Mouse (Mus musculus): Measurements from ENCODE around the gene Tnip1.
"Not testable (repeated sequence)": the region's sequence is repeated elsewhere in the genome, so short reads cannot be mapped to it uniquely, and the experiment has no call there.

Gene Tnip1

DNA sequence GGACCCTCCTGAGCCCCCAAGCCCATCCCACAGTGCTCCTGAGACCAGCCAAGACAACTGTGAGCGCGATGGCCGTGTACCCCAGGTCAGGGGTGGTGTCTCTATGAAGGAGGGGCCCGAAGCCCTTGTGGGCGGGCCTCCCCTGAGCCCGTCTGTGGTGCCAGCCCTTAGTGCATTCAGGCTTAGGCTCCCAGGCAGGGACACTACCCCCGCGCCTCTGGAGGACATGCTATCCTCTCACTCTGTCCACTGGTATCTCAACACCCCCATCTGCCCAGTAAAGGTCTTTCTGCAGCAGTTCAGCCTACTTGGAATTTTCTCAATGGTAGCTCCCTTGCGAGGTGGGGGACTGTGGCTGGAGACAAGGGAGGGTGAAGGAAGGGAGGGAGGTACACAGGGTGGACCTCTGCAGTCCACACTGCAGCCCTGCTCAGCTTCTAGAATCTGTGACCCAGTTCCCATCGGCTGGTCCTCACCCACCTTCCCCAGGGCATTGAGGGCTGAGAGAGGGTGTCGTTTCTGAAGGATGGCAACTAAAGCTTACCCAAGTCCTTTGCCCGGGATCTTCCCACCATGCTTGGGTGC, 52.5 kb downstream of the Tnip1 start:
- DNase-seq (ENCODE audit: low read depth, low spot score), result no peak

GRCm38 (mm10) chr11:54909273-54909672, 53.4 kb downstream of the Tnip1 start:
- DNase-seq (ENCODE audit: low read depth, low spot score), result no peak

DNA sequence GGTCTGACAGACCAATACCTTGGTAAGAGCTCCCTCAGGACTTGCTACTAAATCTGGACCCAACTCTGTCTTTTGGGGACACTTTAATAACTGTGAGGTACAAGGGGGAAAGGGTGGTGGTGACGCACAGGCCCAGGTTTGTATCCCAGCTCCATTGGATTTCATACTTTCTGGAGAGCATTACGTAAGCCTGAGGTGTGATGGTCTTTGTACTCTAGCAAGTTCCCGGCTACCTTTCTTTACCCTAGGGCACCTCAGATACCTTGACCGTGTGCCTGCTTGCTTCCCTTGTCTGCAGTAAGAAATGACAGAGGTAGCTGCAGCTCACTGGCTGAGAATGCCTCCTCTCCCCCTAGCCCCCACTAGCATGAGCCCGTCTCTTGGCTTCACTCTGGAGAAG, 55.5 kb downstream of the Tnip1 start:
- no peak for DNase-seq (ENCODE audit: low read depth, low spot score)

DNA sequence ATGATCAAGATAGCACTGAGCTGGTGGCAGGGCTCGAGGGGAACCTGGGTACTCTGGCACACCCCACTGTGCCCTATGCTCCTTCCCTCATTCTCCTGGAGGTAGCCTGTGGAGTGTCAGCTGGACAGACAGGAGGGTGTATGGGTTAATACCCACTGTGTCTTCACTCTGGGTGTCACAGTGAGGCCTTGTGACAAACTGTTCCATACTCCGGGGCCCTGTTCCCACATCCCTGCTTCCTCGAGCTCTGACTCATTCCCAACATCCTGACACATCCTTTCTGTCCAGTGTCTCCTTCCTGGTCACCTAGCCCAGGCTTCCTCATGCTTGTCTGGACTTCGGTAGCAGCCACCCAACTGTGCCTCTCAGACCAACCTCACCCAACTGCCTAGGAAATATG, 56.3 kb downstream of the Tnip1 start:
- DNase-seq (ENCODE audit: low read depth, low spot score), result no peak

DNA sequence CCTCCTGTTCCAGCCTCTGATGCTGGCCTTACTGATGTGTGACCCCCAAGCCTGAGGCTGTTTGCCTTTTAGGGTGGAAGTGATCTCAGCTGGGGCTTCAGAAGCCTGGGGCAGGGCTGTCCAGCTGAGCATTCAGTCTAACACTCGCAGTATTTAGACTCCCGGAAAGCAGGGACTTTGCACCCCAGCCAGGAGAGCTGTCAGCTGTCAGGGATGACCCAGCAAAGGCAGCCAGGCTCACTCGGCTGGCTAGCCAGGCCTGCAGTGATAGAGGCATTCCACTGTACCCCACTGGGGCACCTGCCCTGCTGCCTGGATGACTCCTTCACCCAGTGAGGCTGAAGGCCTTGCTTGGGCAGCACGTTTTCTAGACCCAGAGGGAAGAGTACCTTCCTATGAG, 56.8 kb downstream of the Tnip1 start:
- DNase-seq (ENCODE audit: low read depth, low spot score), result no peak

DNA sequence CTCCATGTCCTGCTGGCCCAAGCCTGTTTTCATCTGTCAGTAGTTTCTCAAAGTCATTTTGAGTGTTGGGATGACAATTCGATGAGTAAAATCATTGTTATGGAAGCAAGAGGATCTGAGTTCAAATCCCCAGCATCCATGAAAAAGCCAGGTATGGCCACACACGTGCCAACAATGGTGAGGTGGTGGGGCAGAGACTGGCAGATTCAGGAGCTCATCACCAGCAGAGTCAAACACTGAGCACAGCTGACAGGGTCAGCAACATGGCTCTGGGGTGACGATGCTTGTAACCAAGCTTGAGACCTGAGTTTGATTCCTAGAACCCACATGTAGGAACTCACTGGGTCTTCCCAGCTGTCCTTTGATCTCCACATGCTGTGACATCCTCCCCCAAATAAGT, 57.6 kb downstream of the Tnip1 start:
- DNase-seq (ENCODE audit: low read depth, low spot score), result no peak

- DNase-seq (ENCODE audit: low read depth, low spot score), result peak; percentile 10
These were observed 58.6 kb downstream of the Tnip1 start for GRCm38 (mm10) chr11:54903940-54904706.

- DNase-seq (ENCODE audit: low read depth, low spot score), result no peak
These were observed 59.4 kb downstream of the Tnip1 start for GRCm38 (mm10) chr11:54903339-54903738.

DNA sequence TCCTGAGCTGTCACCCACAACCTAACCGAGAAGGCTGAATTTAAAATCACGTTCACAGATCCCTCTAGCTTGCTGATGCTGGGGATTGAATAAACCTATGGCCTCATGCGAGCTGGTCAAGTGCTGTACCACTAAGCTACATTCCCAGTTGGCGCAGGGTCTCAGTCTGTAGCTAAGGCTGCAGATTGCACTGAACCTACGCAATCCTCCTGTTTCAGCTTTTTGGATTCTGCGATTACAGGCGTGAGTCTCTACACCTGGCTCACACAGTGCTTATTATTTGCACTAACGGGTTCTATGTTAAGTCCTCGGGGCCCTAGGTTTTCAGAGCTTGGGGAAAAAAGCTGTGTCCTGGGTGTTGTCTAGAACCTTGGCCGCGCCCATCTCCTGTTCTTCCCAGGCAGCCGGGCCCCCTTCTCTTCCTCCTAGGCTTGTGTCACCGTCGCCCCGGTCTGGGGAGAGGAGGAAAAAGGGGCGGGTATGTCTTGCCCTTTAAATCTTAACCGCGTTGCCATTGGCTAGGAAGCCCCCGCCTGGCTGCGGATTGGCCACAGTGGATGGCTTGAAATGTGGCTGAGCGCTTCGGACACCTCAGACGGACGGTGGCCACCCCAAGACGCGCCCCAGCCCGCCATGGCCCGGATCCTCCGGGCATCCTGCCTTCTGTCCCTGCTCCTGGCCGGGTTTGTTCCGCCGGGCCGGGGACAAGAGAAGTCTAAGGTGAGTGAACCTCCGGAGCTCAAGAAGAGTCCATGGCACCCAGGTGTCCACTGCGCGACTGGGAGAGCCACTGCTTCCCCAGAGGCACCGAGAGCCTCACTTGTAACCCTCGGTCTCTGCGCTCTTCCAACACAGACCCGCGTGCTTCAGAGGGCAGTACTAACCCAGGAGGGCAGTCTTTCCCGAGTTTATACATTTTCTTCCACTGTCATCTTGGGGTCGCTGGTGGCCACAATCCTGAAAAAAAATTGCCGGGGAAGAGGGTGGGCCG, 60.1 kb downstream of the Tnip1 start, which contains the start of gene Gpx3:
TSS of gene Gpx3 (plus strand) at position 121 of the 991 bp plus-strand sequence.
- DNase-seq (ENCODE audit: low read depth, low spot score), result peak; percentile 10

DNA sequence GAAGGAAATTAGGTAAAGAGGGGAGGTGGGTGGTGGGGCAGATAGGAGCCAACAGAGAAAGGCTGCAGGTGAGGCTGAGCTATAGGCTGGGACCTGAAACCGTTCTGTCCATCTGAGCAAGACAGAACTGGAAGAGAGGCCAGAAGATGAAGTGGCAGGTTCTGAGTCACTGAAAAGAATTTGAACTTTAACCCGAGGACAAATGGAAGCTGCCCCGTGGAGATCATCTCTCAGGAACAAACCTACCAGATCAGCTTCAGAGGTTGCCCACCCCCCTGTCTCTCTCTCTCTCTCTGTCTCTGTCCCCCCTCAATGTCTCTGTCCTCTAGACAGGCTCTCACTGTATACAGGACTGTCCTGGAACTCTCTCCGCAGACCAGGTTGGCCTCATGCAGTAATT, 63.1 kb downstream of the Tnip1 start:
- no peak for DNase-seq (ENCODE audit: low read depth, low spot score)

DNA sequence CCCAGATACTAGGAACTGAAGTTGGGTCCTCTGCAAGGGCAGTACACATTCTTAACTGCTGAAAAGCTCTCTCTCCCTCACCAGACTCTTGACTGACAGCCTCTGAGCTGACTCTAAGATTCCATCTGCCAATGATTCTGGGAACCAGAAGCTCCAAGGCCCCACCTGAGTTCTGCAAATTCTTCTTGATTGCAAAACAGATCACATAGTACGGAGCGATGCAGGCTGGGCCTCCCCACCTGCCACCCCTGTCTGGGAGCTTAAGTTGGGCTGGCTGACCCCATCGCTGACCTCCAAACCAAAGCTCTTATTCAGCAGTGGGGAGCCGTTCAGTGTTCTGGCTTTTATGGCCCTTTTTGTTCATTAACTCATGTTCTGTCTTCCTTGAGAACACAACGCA, 65.2 kb downstream of the Tnip1 start:
- DNase-seq (ENCODE audit: low read depth, low spot score), result no peak

- not testable (repeated sequence) for DNase-seq (ENCODE audit: low read depth, low spot score)
These were observed 66.1 kb downstream of the Tnip1 start for GRCm38 (mm10) chr11:54896646-54897045.

DNA sequence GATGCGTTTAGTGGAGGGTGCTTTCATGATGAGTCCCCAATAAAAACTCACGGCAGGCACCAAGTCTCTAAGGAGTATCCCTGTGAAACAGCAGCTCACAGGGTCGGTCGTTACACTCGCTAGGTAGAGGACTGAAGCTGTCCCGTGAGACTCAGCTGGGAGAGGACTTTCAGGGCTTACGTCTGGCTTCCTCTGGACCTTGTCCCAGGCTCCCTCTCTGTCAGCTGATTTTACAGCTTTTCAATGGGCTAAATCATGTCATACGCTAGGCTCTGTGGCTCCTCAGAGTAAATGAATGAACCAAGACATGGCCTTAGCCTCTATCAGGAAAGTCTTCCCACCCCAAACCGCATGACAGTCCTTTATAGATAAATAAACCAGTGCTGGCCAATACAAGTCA, 68.1 kb downstream of the Tnip1 start:
- DNase-seq (ENCODE audit: low read depth, low spot score), result no peak

- DNase-seq (ENCODE audit: low read depth, low spot score), result no peak
These were observed 70.6 kb downstream of the Tnip1 start for GRCm38 (mm10) chr11:54892091-54892490.

DNA sequence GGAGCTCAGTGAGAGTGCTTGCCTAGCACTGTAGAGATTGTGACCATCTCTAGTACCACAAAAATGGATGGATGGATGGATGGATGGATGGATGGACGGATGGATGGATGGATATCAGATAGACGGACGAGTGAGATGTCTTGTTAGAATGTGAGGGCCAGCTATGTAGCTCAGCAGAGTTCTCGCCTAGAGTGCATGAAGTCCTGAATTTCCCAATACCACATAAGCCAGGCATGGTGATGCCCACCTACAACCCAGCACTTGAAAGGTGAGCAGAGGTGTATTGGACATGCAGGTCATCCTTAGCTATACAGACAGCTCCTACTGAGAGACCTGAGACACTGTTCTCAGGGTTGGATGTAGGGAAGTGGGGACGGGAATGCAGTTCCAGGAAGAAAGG, 71.4 kb downstream of the Tnip1 start:
- no peak for DNase-seq (ENCODE audit: low read depth, low spot score)

DNA sequence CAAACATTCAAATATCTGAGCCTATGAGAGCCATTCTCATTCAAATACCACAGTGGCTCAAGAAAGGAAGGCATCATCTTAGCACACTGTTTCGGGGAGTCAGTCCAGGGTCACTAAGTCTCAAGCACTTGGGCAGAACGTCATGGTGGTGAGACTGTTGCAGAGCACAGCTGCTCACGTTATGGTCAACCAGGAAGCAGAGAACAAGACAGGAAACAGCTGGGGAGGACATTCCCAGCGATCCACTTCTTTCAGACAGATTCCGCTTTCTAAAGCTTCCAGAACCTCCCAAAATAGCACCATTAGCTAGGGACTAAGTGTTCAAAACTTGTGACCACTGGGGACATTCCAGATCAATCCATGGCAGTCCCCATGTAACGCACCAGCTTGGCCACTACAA, 74.8 kb downstream of the Tnip1 start:
- no peak for DNase-seq (ENCODE audit: low read depth, low spot score)

DNA sequence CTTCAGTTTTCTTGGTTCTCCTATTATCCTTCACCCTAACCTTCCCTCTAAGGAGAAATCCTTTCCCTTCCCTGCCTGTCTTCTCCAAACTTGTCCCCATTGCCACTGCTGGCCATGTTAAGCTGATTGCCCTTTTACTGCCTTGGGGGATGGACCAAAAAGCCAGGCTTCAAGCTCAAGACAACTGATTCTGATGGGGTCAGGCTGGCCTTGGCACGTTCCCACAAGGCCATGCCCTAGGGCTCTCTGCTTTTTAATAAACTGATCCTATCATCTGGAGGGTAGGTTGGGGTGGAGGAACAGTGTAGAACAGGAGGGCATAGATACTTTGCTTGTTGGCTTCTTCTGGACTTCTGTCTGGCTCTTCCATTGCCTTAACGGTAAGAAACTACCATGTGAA, 77.3 kb downstream of the Tnip1 start:
- DNase-seq (ENCODE audit: low read depth, low spot score), result no peak

DNA sequence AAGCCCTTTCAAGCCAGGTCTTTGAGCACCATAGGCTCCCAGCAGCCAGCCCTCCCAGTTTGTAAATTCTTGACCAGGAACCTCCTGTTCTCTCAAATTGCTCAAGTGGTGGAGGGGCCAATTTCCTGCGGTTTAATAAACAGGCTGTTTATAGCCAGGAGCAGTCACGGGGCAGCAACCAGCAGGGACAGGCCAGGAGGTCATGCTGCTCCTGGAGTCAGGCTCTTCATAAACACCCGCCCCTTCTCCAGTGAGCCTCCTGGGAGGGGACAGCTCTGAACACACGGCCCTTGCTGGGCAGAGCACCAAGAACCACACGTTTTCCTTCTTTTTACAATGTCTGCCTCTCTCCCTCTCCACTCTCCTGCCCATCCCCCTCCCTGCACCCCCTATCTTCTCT, 77.8 kb downstream of the Tnip1 start:
- no peak for DNase-seq (ENCODE audit: low read depth, low spot score)

- no peak for DNase-seq (ENCODE audit: low read depth, low spot score)
These were observed 78.4 kb downstream of the Tnip1 start for GRCm38 (mm10) chr11:54884197-54884828.

DNA sequence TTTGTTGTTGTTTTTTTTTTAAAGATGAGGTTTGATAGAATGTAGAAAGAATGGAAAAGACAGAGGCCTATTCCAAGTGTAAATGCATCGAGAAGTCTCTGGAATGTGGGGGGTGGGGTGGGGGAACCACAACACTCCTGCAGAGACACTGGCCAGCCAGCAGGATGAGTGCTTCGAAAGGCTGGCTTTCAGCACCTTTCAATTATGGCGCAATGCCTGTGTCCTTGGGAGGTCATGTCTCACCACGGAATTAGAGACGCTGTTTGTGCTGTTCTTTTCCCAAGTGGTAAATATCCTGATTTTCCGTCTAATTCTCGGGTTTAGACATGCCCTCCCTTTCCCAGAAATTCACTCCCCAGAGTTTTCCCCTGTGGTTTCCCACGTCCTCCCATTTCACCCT, 80.0 kb downstream of the Tnip1 start:
- DNase-seq (ENCODE audit: low read depth, low spot score), result no peak

DNA sequence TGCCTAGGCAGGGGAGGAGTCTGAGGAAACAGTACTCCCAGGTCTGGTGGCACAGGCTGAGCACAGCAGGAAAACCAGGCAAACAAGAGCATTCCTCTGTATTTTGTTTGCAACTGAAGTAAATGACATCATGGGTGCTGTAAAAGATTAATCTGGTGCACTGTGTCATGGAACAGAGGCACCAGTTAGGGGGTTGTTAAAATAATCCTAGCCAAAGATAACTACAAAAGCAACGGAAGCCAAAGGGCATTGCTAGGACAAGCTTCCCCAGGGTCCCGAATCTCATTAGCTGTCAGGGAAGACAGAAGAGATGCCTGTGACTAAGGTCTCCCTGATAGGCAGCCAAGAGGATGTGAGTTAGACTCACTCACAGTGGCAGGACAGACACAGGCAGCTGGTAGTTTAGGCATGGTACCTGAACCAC, 81.7 kb downstream of the Tnip1 start:
- no peak for DNase-seq (ENCODE audit: low read depth, low spot score)

DNA sequence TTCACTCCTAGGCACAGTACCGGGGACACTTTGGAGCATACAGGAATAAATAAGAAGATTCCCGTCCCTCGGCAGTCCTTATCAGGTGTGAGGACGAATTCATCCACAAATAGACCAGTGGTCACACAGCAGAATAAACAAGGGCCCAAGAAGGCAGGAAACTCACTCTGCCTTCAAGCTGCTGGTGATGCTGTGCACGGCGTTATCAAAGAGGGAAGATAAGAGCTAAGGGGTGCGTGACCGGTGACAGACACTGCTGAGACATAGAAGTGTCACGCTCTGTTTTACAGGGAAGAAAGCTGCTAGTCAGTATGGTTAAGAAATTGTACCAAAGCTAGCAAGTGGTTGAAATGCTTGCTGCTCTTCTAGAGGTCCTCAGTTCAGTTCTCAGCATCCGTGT, 82.8 kb downstream of the Tnip1 start:
- DNase-seq (ENCODE audit: low read depth, low spot score), result no peak

Measured in telencephalon, adult 2 months (tissue).